Mouse (Mus musculus) hindbrain, embryonic 15.5 days (tissue): ENCODE results near the gene Mocs1. TPM values are rescaled to one million over a fixed set of nuclear protein-coding genes. Genes with fewer than 3 reads are reported as not detected.
"Not testable (repeated sequence)": the region's sequence is repeated elsewhere in the genome, so short reads cannot be mapped to it uniquely, and the experiment has no call there.

Experiments
- ATAC-seq: fragments of 200-750 bp; cut with Nextera tagmentation; 2 replicates; pipeline ENCODE4 v1.8.0; 2017; ENCODE audit warnings: low read depth, moderate number of reproducible peaks, moderate TSS enrichment; ENCODE audit not compliant: low FRiP score
- H3K27ac ChIP-seq: fragments of 300-500 bp; sonication (generic); replicated peaks from 2 replicates; pipeline ENCODE4 v1.5.1; 2015; ENCODE audit warnings: mild to moderate bottlenecking, inconsistent platforms
- H3K27me3 ChIP-seq: fragments of 300-500 bp; sonication (generic); 2 replicates; pipeline ENCODE4 v1.6.1; 2015; ENCODE audit warnings: control low read depth, inconsistent platforms
- H3K36me3 ChIP-seq: fragments of 300-500 bp; sonication (generic); 2 replicates; pipeline ENCODE4 v1.6.1; 2015; ENCODE audit warnings: control low read depth, inconsistent platforms
- H3K4me1 ChIP-seq: fragments of 300-500 bp; sonication (generic); replicated peaks from 2 replicates; pipeline ENCODE4 v1.6.1; 2015; ENCODE audit warnings: control low read depth, inconsistent platforms
- H3K4me2 ChIP-seq: fragments of 300-500 bp; sonication (generic); 2 replicates; pipeline ENCODE4 v1.6.1; 2015; ENCODE audit warnings: moderate library complexity, mild to moderate bottlenecking, inconsistent platforms
- H3K4me3 ChIP-seq: fragments of 300-500 bp; sonication (generic); 2 replicates; pipeline ENCODE4 v1.5.1; 2015; ENCODE audit warnings: mild to moderate bottlenecking, inconsistent platforms
- H3K9ac ChIP-seq: fragments of 300-500 bp; sonication (generic); 2 replicates; pipeline ENCODE4 v1.6.1; 2015; ENCODE audit warnings: inconsistent platforms
- H3K9me3 ChIP-seq: fragments of 300-500 bp; sonication (generic); 2 replicates; pipeline ENCODE4 v1.6.1; 2016; ENCODE audit warnings: control low read depth, inconsistent platforms
- WGBS: fragments of 180-500 bp; shearing (Covaris S2); methylation state at CpG from one replicate; pipeline ENCODE4 v1.1.7; 2015; 5-methylcytosine and 5-hydroxymethylcytosine counted together
- polyA plus RNA-seq: library from polyadenylated mRNA; unstranded; fragments of >200 nt; fragmentation: Nextera tagmentation; extraction: Ambion mirVana; gene quantifications from 2 replicates; pipeline ENCODE4 v1.2.1, GENCODE M21; 2015

The Mocs1 gene
- polyA plus RNA-seq, 1 experiment from 2014 or later = 5.5 TPM

- H3K27me3 ChIP-seq = no peaks in the 10 kb centered on the region
- no peak overlapping the region for H3K4me2 ChIP-seq
- peaks cover 13% of the 10 kb centered on the region; the same call in 1 of the 2 replicates for H3K36me3 ChIP-seq
- H3K4me1 ChIP-seq = peaks cover 5% of the 10 kb centered on the region
- 60% methylated on average over 6 of the region's 6 CpGs for WGBS
- no peaks in the 10 kb centered on the region for H3K9me3 ChIP-seq
- H3K9ac ChIP-seq = no peak overlapping the region
- H3K27ac ChIP-seq = no peak overlapping the region
- ATAC-seq = no peak
- no peak overlapping the region for H3K4me3 ChIP-seq
These were observed 6.1 kb downstream of the Mocs1 start for GRCm38 (mm10) chr17:49434236-49434635.

DNA sequence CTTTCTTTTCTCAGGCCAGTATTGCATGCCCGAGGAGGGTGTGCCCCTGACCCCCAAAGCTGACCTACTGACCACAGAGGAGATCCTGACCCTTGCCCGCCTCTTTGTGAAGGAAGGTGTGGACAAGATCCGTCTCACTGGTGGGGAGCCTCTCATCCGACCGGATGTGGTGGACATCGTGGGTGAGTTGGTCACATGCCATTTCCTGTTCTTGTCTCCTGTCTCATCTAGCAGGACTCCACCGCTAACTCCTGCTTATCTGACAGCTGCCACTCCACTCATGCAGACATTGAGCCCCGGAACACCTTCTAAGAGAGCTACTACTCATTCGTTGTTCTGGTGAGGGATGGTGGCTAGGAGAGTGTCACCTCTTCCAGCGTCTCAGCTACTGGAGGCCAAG, 6.9 kb downstream of the Mocs1 start:
- ATAC-seq = no peak

GRCm38 (mm10) chr17:49436631-49437030, 8.5 kb downstream of the Mocs1 start:
- 88% methylated on average over 6 of the region's 6 CpGs for WGBS
- H3K36me3 ChIP-seq = peaks cover 13% of the 10 kb centered on the region; the same call in 1 of the 2 replicates
- no peak for ATAC-seq

More for the DNA sequence above, 6.9 kb downstream of the Mocs1 start:
- WGBS = 90% methylated on average over 10 of the region's 10 CpGs
- Histone ChIP-seq H3K9ac (no peak overlapping the region), H3K4me2 (no peak overlapping the region), H3K27ac (no peak overlapping the region), H3K4me3 (no peak overlapping the region), H3K9me3 (no peaks in the 10 kb centered on the region), H3K4me1 (no peaks in the 10 kb centered on the region; the same call in 1 of the 2 replicates), H3K27me3 (no peaks in the 10 kb centered on the region), H3K36me3 (peaks cover 13% of the 10 kb centered on the region; the same call in 1 of the 2 replicates)

DNA sequence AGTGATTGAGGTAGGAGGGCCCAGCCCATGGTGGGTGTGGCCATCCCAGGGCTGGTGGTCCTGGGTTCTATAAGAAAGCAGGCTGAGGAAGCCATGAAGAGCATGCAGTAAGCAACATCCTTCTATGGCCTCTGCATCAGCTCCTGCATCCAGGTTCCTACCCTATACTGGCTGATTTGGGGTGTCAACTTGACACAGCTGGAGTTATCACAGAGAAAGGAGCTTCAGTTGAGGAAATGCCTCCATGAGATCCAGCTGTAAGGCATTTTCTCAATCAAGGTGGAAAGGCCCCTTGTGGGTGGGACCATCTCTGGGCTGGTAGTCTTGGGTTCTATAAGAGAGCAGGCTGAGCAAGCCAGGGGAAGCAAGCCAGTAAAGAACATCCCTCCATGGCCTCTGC, 9.1 kb downstream of the Mocs1 start:
- not testable (repeated sequence) for H3K27me3 ChIP-seq, H3K4me3 ChIP-seq, H3K9me3 ChIP-seq, H3K9ac ChIP-seq, H3K4me1 ChIP-seq, ATAC-seq, H3K4me2 ChIP-seq, H3K27ac ChIP-seq
- peaks cover 13% of the 10 kb centered on the region; the same call in 1 of the 2 replicates for H3K36me3 ChIP-seq

More at GRCm38 (mm10) chr17:49436631-49437030, 8.5 kb downstream of the Mocs1 start:
- H3K9ac ChIP-seq = no peak overlapping the region
- H3K4me2 ChIP-seq = no peak overlapping the region
- H3K27ac ChIP-seq = no peak overlapping the region
- H3K4me1 ChIP-seq = no peaks in the 10 kb centered on the region
- no peaks in the 10 kb centered on the region for H3K9me3 ChIP-seq
- no peaks in the 10 kb centered on the region for H3K27me3 ChIP-seq
- H3K4me3 ChIP-seq = no peak overlapping the region

GRCm38 (mm10) chr17:49438822-49439574, 10.8 kb downstream of the Mocs1 start:
- no peak overlapping the region for H3K4me2 ChIP-seq
- no peaks in the 10 kb centered on the region for H3K27me3 ChIP-seq
- H3K4me1 ChIP-seq = no peaks in the 10 kb centered on the region
- 88% methylated on average over 12 of the region's 12 CpGs for WGBS
- H3K36me3 ChIP-seq = peaks cover 13% of the 10 kb centered on the region; the same call in 1 of the 2 replicates
- no peak overlapping the region for H3K4me3 ChIP-seq
- ATAC-seq = no peak
- no peak overlapping the region for H3K27ac ChIP-seq
- H3K9ac ChIP-seq = no peak overlapping the region
- no peaks in the 10 kb centered on the region for H3K9me3 ChIP-seq

- Histone ChIP-seq H3K4me1 (no peaks in the 10 kb centered on the region), H3K27me3 (no peaks in the 10 kb centered on the region), H3K27ac (no peak overlapping the region), H3K9me3 (no peaks in the 10 kb centered on the region), H3K36me3 (peaks cover 13% of the 10 kb centered on the region; the same call in 1 of the 2 replicates), H3K4me2 (no peak overlapping the region), H3K9ac (no peak overlapping the region), H3K4me3 (no peak overlapping the region)
- WGBS = 91% methylated on average over 4 of the region's 4 CpGs
- no peak for ATAC-seq
These were observed 11.5 kb downstream of the Mocs1 start for GRCm38 (mm10) chr17:49439706-49440105.

DNA sequence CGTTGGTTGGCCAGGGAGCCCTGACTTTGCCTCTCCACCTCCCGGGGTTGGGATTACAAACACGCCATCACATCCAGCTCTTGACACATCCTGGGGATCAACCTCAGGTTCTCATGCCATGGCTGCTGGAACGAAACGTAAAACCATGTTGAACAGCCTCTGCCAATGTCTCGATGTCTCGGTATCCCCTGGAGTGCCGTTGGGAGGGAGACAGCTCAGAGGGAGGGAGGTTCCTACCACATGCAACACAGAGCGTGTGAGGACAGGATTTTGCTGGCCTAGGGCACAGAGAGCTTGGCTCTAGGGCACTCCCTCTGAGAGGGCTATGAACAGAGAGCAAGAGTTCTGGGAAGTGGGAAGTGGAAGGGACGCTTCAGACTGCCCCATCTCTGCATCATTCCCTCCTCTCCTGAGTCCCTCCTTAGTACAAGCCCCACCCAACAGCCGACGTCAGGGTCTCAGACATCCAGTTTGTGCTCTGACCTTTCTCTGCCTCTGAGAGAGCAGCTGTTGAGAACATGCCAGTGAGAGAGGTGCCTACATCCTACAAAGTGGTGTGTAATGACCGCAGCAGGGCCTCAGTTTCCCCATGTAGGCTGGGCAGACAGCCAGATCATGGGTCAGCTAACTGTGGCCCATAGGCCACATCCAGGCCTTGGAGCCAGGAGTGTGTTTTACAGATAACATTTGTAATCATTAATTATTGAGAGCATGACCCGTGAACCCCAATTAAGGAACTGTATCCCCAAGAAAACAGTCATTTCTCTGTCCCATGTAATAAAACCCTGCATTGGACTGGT, 12.4 kb downstream of the Mocs1 start:
- Histone ChIP-seq H3K9me3 (no peaks in the 10 kb centered on the region), H3K27me3 (no peaks in the 10 kb centered on the region), H3K36me3 (0 out of 2 replicates have a peak, but pooled peaks cover 6% of the 10 kb centered on the region), H3K9ac (no peak overlapping the region), H3K4me2 (no peak overlapping the region), H3K27ac (no peak overlapping the region), H3K4me1 (no peaks in the 10 kb centered on the region), H3K4me3 (no peak overlapping the region)
- peak; percentile 30; the same call in 1 of the 2 replicates for ATAC-seq
- WGBS = 81% methylated on average over 14 of the region's 14 CpGs

DNA sequence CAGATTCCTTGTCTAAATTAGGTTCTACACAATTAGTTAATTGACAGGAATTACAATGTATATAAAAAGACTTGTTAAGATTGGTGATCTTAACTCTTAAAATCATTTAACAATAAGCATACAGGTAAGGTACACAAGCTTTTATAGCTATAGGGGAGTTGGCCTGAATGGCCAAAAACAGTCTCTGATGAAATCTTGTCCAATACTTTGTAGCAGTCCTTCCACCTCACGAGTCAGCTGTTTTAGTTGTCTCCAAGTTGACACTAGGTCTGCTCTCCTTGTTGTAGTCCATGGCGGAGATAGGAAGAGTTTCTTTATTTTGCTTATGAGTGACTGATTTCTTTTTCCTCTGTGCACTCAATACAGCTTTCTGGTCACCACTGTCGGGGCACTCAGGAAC, 14.7 kb downstream of the Mocs1 start:
- not testable (repeated sequence) for H3K9ac ChIP-seq, H3K4me2 ChIP-seq, H3K36me3 ChIP-seq, H3K27ac ChIP-seq, H3K4me1 ChIP-seq, H3K4me3 ChIP-seq, H3K9me3 ChIP-seq, ATAC-seq, H3K27me3 ChIP-seq
- WGBS = 82% methylated on average over 3 of the region's 3 CpGs

GRCm38 (mm10) chr17:49448570-49449229, 20.5 kb downstream of the Mocs1 start:
- Histone ChIP-seq H3K4me1 (no peaks in the 10 kb centered on the region), H3K9me3 (no peaks in the 10 kb centered on the region), H3K36me3 (no peaks in the 10 kb centered on the region), H3K27me3 (no peaks in the 10 kb centered on the region), H3K4me3 (no peak overlapping the region), H3K9ac (no peak overlapping the region), H3K4me2 (no peak overlapping the region), H3K27ac (no peak overlapping the region)
- WGBS = 73% methylated on average over 9 of the region's 9 CpGs
- no peak for ATAC-seq

GRCm38 (mm10) chr17:49449230-49449608, 21.1 kb downstream of the Mocs1 start:
- Histone ChIP-seq H3K36me3 (no peaks in the 10 kb centered on the region), H3K4me1 (no peaks in the 10 kb centered on the region), H3K27me3 (no peaks in the 10 kb centered on the region), H3K9me3 (no peaks in the 10 kb centered on the region), H3K4me2 (no peak overlapping the region), H3K27ac (no peak overlapping the region), H3K9ac (no peak overlapping the region), H3K4me3 (no peak overlapping the region)
- WGBS = 87% methylated on average over 8 of the region's 8 CpGs
- no peak for ATAC-seq

GRCm38 (mm10) chr17:49450922-49451321, 22.8 kb downstream of the Mocs1 start:
- Histone ChIP-seq H3K27me3 (no peaks in the 10 kb centered on the region), H3K9ac (no peak overlapping the region), H3K36me3 (peaks cover 6% of the 10 kb centered on the region), H3K4me1 (no peaks in the 10 kb centered on the region), H3K9me3 (no peaks in the 10 kb centered on the region), H3K4me3 (no peak overlapping the region), H3K4me2 (no peak overlapping the region), H3K27ac (no peak overlapping the region)
- ATAC-seq = no peak
- WGBS = 90% methylated on average over 6 of the region's 6 CpGs

DNA sequence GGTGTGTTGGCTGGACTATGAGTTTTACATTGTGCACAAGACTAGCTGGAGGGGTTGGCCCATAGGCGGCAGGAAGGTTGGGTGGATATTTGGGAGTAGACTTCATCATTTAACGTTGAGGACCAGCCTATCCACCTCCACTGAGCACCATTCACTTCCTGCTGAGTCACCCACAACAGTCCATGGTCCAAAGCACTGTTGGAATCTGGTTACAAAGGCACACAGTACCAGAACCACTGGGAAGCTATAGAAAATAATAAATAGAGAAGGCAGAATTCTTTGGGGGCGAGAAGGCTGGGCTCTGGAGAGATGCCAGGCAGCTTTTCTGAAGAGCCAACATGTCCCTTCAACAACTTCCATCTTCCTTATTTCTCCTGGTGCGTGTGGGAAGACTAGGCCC, 28.2 kb downstream of the Mocs1 start:
- no peak for ATAC-seq
- Histone ChIP-seq H3K27ac (no peak overlapping the region), H3K9ac (no peak overlapping the region), H3K27me3 (no peaks in the 10 kb centered on the region), H3K9me3 (no peaks in the 10 kb centered on the region), H3K4me2 (no peak overlapping the region), H3K4me1 (no peaks in the 10 kb centered on the region), H3K36me3 (peaks cover 6% of the 10 kb centered on the region), H3K4me3 (no peak overlapping the region)
- WGBS = 86% methylated on average over 4 of the region's 4 CpGs
